Mouse (Mus musculus) stomach, postnatal 0 days (tissue): ENCODE measurements around the gene Sbpl. TPM values are rescaled to one million over a fixed set of nuclear protein-coding genes. Genes with fewer than 3 reads are reported as not detected.
A peak's percentile ranks its signal among the peaks of the same experiment; 100 is the strongest.
"Not testable (repeated sequence)": the region's sequence is repeated elsewhere in the genome, so short reads cannot be mapped to it uniquely, and the experiment has no call there.

Source experiments
- ATAC-seq: fragments of 200-750 bp; cut with Nextera tagmentation; 2 replicates; pipeline ENCODE4 v1.8.0; 2017; ENCODE audit not compliant: low FRiP score, low TSS enrichment
- DNase-seq: peaks from one replicate; pipeline ENCODE4 v3.0.0-alpha.2; 2016; ENCODE audit warnings: low spot score
- H3K27ac ChIP-seq: fragments of 300-500 bp; sonication (generic); replicated peaks from 2 replicates; pipeline ENCODE4 v1.5.1; 2014; ENCODE audit warnings: mild to moderate bottlenecking, control low read depth
- H3K27me3 ChIP-seq: fragments of 300-500 bp; sonication (generic); 2 replicates; pipeline ENCODE4 v1.6.1; 2014; ENCODE audit warnings: low read length; ENCODE audit not compliant: control insufficient read depth, insufficient read depth
- H3K36me3 ChIP-seq: fragments of 300-500 bp; sonication (generic); 2 replicates; pipeline ENCODE4 v1.6.1; 2014; ENCODE audit warnings: low read length, mixed read lengths; ENCODE audit not compliant: control insufficient read depth, insufficient read depth
- H3K4me1 ChIP-seq: fragments of 300-500 bp; sonication (generic); replicated peaks from 2 replicates; pipeline ENCODE4 v1.6.1; 2014; ENCODE audit warnings: antibody characterized with exemption; ENCODE audit not compliant: control insufficient read depth, insufficient read depth
- H3K4me2 ChIP-seq: fragments of 300-500 bp; sonication (generic); replicated peaks from 2 replicates; pipeline ENCODE4 v1.6.1; 2014; ENCODE audit warnings: low read depth, mild to moderate bottlenecking, control low read depth, moderate library complexity
- H3K4me3 ChIP-seq: fragments of 300-500 bp; sonication (generic); 2 replicates; pipeline ENCODE4 v1.5.1; 2014; ENCODE audit warnings: low read depth, low read length, control low read depth
- H3K9ac ChIP-seq: fragments of 300-500 bp; sonication (generic); 2 replicates; pipeline ENCODE4 v1.6.1; 2014; ENCODE audit warnings: mild to moderate bottlenecking, low read length, control low read depth, mixed read lengths
- H3K9me3 ChIP-seq: fragments of 300-500 bp; sonication (generic); 2 replicates; pipeline ENCODE4 v1.6.1; 2016; ENCODE audit warnings: low read length; ENCODE audit not compliant: control insufficient read depth
- CTCF ChIP-seq: IDR thresholded peaks from 2 replicates; pipeline ENCODE4 v1.5.1; 2016; ENCODE audit warnings: antibody characterized with exemption, low read depth, mild to moderate bottlenecking, moderate library complexity
- EP300 ChIP-seq: optimal IDR thresholded peaks from 2 replicates; pipeline ENCODE3; 2016; ENCODE audit warnings: antibody characterized with exemption
- WGBS: fragments of 180-500 bp; shearing (Covaris S2); extraction: QIAGEN DNeasy Blood & Tissue Kit; methylation state at CpG from one replicate; pipeline ENCODE4 v1.1.7; 2014; 5-methylcytosine and 5-hydroxymethylcytosine counted together
- polyA plus RNA-seq: library from polyadenylated mRNA; unstranded; fragments of >200 nt; fragmentation: Nextera tagmentation; extraction: Ambion mirVana; gene quantifications from 2 replicates; pipeline ENCODE4 v1.2.1, GENCODE M21; 2015

Gene Sbpl
- polyA plus RNA-seq, 1 experiment from 2014 or later, result not detected

DNA sequence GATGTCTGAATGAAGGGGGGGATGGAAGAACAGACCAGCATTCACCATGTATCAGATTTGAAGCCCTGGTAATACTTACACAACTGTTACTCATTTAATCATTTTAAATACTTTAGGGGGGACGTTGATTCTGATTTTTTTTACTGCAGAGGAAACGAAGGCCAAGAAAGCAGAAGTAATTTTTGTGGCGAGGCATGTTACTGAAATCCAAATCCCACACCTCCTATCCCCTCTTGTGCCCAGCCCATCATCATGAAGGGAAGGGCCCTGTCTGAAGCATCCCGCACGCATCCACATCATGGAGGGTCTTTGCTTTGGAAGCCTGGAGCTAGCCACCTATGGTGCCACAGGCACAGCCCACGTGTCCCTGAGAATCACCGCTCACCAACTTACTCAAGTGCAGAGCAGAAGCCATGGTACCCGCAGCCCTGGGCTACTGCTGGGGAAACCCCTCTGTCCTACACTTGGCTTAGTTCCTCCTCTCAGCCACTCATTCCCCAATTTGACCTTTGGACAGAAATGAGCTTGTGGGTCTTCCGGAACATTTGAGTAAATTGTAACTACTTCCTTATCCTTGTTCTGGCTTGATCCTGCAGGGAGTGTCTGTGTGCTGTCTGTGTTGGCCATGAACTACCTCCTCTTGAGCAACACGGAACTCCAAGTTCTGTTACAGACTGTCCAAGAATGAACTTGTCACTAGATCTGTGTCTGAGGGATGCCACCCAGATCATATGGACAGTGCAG, 11.8 kb upstream of the Sbpl start:
- H3K9ac ChIP-seq, result no peak overlapping the region
- no peak overlapping the region for H3K4me3 ChIP-seq
- 76% methylated on average over 10 of the region's 10 CpGs for WGBS
- no peaks in the 10 kb centered on the region for H3K27me3 ChIP-seq
- no peaks in the 10 kb centered on the region for H3K4me1 ChIP-seq
- peak; percentile 92 for ATAC-seq
- DNase-seq, result peak; percentile 33
- no peak overlapping the region for H3K4me2 ChIP-seq
- TF ChIP-seq CTCF (no peak), EP300 (no peak)
- H3K36me3 ChIP-seq, result no peaks in the 10 kb centered on the region
- peak overlapping the region; percentile 53 for H3K27ac ChIP-seq
- no peaks in the 10 kb centered on the region for H3K9me3 ChIP-seq

- WGBS, result 58% methylated on average over 6 of the region's 6 CpGs
- H3K27me3 ChIP-seq, result no peaks in the 10 kb centered on the region
- H3K27ac ChIP-seq, result no peak overlapping the region
- no peak for DNase-seq
- H3K4me2 ChIP-seq, result no peak overlapping the region
- H3K4me3 ChIP-seq, result no peak overlapping the region
- no peak for ATAC-seq
- H3K9me3 ChIP-seq, result no peaks in the 10 kb centered on the region
- TF ChIP-seq EP300 (no peak), CTCF (no peak)
- no peaks in the 10 kb centered on the region for H3K36me3 ChIP-seq
- no peaks in the 10 kb centered on the region for H3K4me1 ChIP-seq
- H3K9ac ChIP-seq, result no peak overlapping the region
These were observed 10.8 kb upstream of the Sbpl start for GRCm38 (mm10) chr17:23965805-23966425.

DNA sequence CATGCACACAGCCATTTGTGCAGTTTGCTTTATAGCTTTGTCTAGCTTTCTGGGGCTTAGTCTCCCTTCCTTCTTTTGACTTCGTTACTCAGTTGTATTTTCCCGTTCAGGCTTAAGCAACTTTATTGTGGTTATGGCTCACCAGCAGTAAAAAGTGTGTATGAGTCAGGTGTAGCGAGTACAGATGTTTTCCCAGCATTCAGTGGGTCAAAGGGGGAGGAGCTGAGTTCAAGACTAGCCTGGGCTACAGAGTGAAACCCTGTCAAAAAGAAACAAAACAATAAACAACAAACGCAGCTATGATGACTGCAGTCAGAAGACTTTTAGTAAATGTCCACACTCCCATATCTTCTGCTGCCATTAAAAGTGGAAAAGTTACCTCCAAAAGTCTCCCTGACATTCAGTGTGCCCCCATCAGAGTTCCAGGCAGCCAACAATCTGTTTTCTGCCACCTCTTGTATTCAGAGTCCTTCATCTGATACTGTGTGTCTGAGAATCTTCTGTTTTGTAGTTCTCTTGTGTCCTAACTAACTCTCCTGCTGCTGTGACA, 6.6 kb upstream of the Sbpl start:
- ATAC-seq (no peak), DNase-seq (no peak)
- Histone ChIP-seq H3K4me2 (no peak overlapping the region), H3K36me3 (no peaks in the 10 kb centered on the region), H3K27me3 (no peaks in the 10 kb centered on the region), H3K9ac (no peak overlapping the region), H3K4me1 (no peaks in the 10 kb centered on the region), H3K27ac (no peak overlapping the region), H3K4me3 (no peak overlapping the region), H3K9me3 (no peaks in the 10 kb centered on the region)
- 56% methylated on average over 4 of the region's 4 CpGs for WGBS
- TF ChIP-seq CTCF (no peak), EP300 (no peak)

GRCm38 (mm10) chr17:23960084-23960738, 5.1 kb upstream of the Sbpl start:
- H3K4me1 ChIP-seq, result no peaks in the 10 kb centered on the region
- no peak overlapping the region for H3K27ac ChIP-seq
- TF ChIP-seq CTCF (peak; percentile 100), EP300 (no peak)
- no peaks in the 10 kb centered on the region for H3K36me3 ChIP-seq
- no peak overlapping the region for H3K9ac ChIP-seq
- H3K27me3 ChIP-seq, result no peaks in the 10 kb centered on the region
- ATAC-seq (peak; percentile 90), DNase-seq (peak; percentile 85)
- H3K9me3 ChIP-seq, result no peaks in the 10 kb centered on the region
- no peak overlapping the region for H3K4me2 ChIP-seq
- WGBS, result 36% methylated on average over 3 of the region's 3 CpGs
- no peak overlapping the region for H3K4me3 ChIP-seq

DNA sequence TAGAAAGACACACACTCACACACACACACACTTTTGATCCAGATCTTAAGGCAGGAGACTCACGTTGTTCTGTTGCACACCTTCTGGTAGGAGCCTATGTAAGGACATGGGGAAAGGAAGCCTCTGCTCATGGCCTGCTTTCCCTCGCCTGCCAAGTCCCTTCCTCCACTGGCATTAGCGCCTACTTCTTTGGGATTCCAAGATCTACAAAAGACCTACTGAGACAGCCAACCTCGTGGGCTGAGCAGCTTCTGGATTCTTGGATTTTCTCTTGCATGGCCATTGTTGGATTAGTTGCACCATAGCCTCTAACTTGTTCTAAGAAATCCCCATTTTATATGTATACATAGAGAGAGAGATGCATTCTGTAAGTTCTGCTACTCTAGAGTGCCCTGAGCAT, 4.2 kb downstream of the Sbpl start:
- WGBS, result 60% methylated on average over 4 of the region's 4 CpGs
- H3K27ac ChIP-seq, H3K9me3 ChIP-seq, DNase-seq, H3K4me1 ChIP-seq, H3K4me2 ChIP-seq, ATAC-seq, H3K36me3 ChIP-seq, H3K27me3 ChIP-seq, H3K4me3 ChIP-seq, H3K9ac ChIP-seq: not testable (repeated sequence)
